Mouse (Mus musculus): ENCODE results near the gene Tmem62. TPM values are rescaled to one million over a fixed set of nuclear protein-coding genes. Genes with fewer than 3 reads are reported as not detected.

Tmem62 gene
- polyA plus RNA-seq, 1 experiment from 2014 or later = 4.1 TPM

- no peaks in the 10 kb centered on the region for H3K4me1 ChIP-seq (replicated peaks)
- no peaks in the 10 kb centered on the region for H3K27me3 ChIP-seq (ENCODE audit: insufficient read depth, poor library complexity, severe bottlenecking)
- no peaks in the 10 kb centered on the region for H3K36me3 ChIP-seq
- no peak overlapping the region for H3K4me3 ChIP-seq
- DNase-seq (ENCODE audit: low spot score) = no peak
- H3K9me3 ChIP-seq = no peaks in the 10 kb centered on the region
- 92% methylated on average over 1 of the region's 1 CpGs for WGBS
- no peak overlapping the region for H3K27ac ChIP-seq
Observed at GRCm38 (mm10) chr2:121039382-121039781, 62.6 kb downstream of the Tmem62 start.

DNA sequence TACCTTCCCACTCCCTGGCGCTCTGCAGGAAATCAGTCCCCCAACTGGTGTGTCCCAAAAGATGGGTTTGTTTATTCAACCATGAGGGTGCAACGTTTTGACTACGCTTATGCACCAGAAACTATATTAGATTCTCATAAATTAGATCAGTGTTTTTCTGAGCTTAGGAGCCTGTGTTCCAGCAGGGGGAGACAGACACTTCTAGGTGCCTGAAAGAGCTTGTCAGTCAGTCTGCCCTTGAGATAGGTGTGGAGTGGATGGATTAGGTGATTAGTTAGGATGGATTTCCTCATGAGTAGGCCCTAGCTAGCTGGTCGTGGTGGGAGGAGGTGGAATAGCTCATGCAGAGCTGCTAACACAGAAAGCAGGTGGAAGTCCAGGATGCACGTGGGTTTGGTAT lies 64.3 kb downstream of the Tmem62 start:
- 55% methylated on average over 5 of the region's 5 CpGs for WGBS

GRCm38 (mm10) chr2:121045653-121046052 lies 68.8 kb downstream of the Tmem62 start:
- DNase-seq (ENCODE audit: low spot score) = no peak
- Histone ChIP-seq H3K4me3 (no peak overlapping the region), H3K36me3 (no peaks in the 10 kb centered on the region), H3K4me1 (replicated peaks) (no peaks in the 10 kb centered on the region), H3K27me3 (ENCODE audit: insufficient read depth, poor library complexity, severe bottlenecking) (no peaks in the 10 kb centered on the region), H3K27ac (no peak overlapping the region), H3K9me3 (no peaks in the 10 kb centered on the region)
- WGBS = 71% methylated on average over 4 of the region's 4 CpGs

More for the DNA sequence above, 64.3 kb downstream of the Tmem62 start:
- Histone ChIP-seq H3K36me3 (no peaks in the 10 kb centered on the region), H3K4me3 (no peak overlapping the region), H3K27ac (no peak overlapping the region), H3K9me3 (no peaks in the 10 kb centered on the region), H3K27me3 (ENCODE audit: insufficient read depth, poor library complexity, severe bottlenecking) (no peaks in the 10 kb centered on the region), H3K4me1 (replicated peaks) (no peaks in the 10 kb centered on the region)
- DNase-seq (ENCODE audit: low spot score) = no peak

- no peak overlapping the region for H3K4me3 ChIP-seq
- H3K4me1 ChIP-seq (replicated peaks) = no peaks in the 10 kb centered on the region
- no peak overlapping the region for H3K27ac ChIP-seq
- no peaks in the 10 kb centered on the region for H3K27me3 ChIP-seq (ENCODE audit: insufficient read depth, poor library complexity, severe bottlenecking)
- WGBS = 92% methylated on average over 5 of the region's 5 CpGs
- DNase-seq (ENCODE audit: low spot score) = no peak
- no peaks in the 10 kb centered on the region for H3K9me3 ChIP-seq
- no peaks in the 10 kb centered on the region for H3K36me3 ChIP-seq
Observed at GRCm38 (mm10) chr2:121052176-121052575, 75.4 kb downstream of the Tmem62 start.

- 86% methylated on average over 2 of the region's 2 CpGs for WGBS
- Histone ChIP-seq H3K27ac (no peak overlapping the region), H3K4me1 (replicated peaks) (no peaks in the 10 kb centered on the region)
Observed at GRCm38 (mm10) chr2:121054060-121054459, 77.2 kb downstream of the Tmem62 start.

GRCm38 (mm10) chr2:121055915-121056314 lies 79.1 kb downstream of the Tmem62 start:
- DNase-seq (ENCODE audit: low spot score) = no peak
- Histone ChIP-seq H3K36me3 (no peaks in the 10 kb centered on the region), H3K27ac (no peak overlapping the region), H3K27me3 (ENCODE audit: insufficient read depth, poor library complexity, severe bottlenecking) (no peaks in the 10 kb centered on the region), H3K4me1 (replicated peaks) (no peaks in the 10 kb centered on the region), H3K4me3 (no peak overlapping the region), H3K9me3 (no peaks in the 10 kb centered on the region)
- 86% methylated on average over 6 of the region's 6 CpGs for WGBS

More at GRCm38 (mm10) chr2:121054060-121054459, 77.2 kb downstream of the Tmem62 start:
- Histone ChIP-seq H3K36me3 (no peaks in the 10 kb centered on the region), H3K9me3 (no peaks in the 10 kb centered on the region), H3K27me3 (ENCODE audit: insufficient read depth, poor library complexity, severe bottlenecking) (no peaks in the 10 kb centered on the region), H3K4me3 (no peak overlapping the region)
- DNase-seq (ENCODE audit: low spot score) = no peak

Other genes with a start within 250 kb of the Tmem62 start
- gene Cdan1, start 126.9 kb upstream of the Tmem62 start, polyA plus RNA-seq (2016; fragmentation: Nextera tagmentation; extraction: Ambion mirVana) = 5.7 and 6.1 TPM in 2 replicates
- gene Ttbk2, start 126.4 kb upstream of the Tmem62 start, polyA plus RNA-seq (2016; fragmentation: Nextera tagmentation; extraction: Ambion mirVana) = 4.9 and 5.6 TPM in 2 replicates
- gene Ubr1, start 6.3 kb upstream of the Tmem62 start, polyA plus RNA-seq (2016; fragmentation: Nextera tagmentation; extraction: Ambion mirVana) = 21.8 and 23.0 TPM in 2 replicates
- 39.7 and 48.7 TPM in 2 replicates for gene Ccndbp1, start 31.4 kb downstream of the Tmem62 start, polyA plus RNA-seq (2016; fragmentation: Nextera tagmentation; extraction: Ambion mirVana)
- gene Epb42, start 60.1 kb downstream of the Tmem62 start, polyA plus RNA-seq (2016; fragmentation: Nextera tagmentation; extraction: Ambion mirVana) = 7.0 and 9.0 TPM in 2 replicates
- not detected in 2 replicates for gene Tgm5, start 108.8 kb downstream of the Tmem62 start, polyA plus RNA-seq (2016; fragmentation: Nextera tagmentation; extraction: Ambion mirVana)
- not detected in 2 replicates for gene Tgm7, start 132.8 kb downstream of the Tmem62 start, polyA plus RNA-seq (2016; fragmentation: Nextera tagmentation; extraction: Ambion mirVana)
- gene Adal, start 163.4 kb downstream of the Tmem62 start, polyA plus RNA-seq (2016; fragmentation: Nextera tagmentation; extraction: Ambion mirVana) = 27.5 and 28.3 TPM in 2 replicates
- gene Lcmt2, start 163.6 kb downstream of the Tmem62 start, polyA plus RNA-seq (2016; fragmentation: Nextera tagmentation; extraction: Ambion mirVana) = 22.0 and 24.1 TPM in 2 replicates
- gene Tubgcp4, start 193.6 kb downstream of the Tmem62 start, polyA plus RNA-seq (2016; fragmentation: Nextera tagmentation; extraction: Ambion mirVana) = 67.6 and 83.2 TPM in 2 replicates
- 11.8 and 13.6 TPM in 2 replicates for gene Zscan29, start 194.1 kb downstream of the Tmem62 start, polyA plus RNA-seq (2016; fragmentation: Nextera tagmentation; extraction: Ambion mirVana)